Mouse (Mus musculus) spleen, postnatal 36 days (tissue): ENCODE results near the gene Pde11a.

ENCODE experiments used
- DNase-seq, 2 experiments: peaks; one replicate each; pipeline ENCODE4 v3.0.0; 2022; ENCODE audit warnings: low spot score in 2 of 2, mixed read lengths in 1 of 2

The Pde11a gene

GRCm38 (mm10) chr2:75959850-75960365, 378.7 kb downstream of the Pde11a start:
- no peak for DNase-seq

- no peak for DNase-seq
These were observed 379.3 kb downstream of the Pde11a start for GRCm38 (mm10) chr2:75959183-75959849.

- no peak for DNase-seq
These were observed 382.9 kb downstream of the Pde11a start for GRCm38 (mm10) chr2:75955709-75956108.

DNA sequence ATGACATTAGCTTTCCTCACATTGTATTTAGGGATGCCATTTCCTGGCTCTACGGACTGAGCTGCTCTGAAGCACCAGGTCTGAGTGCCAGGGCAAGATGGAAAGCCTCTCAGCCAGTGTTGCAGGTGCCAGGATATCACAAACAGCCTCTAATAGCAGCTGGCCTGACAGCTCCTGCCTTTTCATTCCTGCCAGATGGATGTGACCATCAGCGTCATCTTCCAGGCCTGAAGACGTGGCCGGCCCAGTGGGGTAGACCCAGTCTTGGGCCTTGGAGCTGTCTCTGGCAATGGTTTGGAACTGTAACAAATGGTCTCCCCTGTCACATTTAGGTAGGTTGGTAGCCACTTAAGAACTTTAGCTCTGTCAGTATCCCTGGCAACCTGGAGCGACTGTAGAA, 385.3 kb downstream of the Pde11a start:
- no peak for DNase-seq

DNA sequence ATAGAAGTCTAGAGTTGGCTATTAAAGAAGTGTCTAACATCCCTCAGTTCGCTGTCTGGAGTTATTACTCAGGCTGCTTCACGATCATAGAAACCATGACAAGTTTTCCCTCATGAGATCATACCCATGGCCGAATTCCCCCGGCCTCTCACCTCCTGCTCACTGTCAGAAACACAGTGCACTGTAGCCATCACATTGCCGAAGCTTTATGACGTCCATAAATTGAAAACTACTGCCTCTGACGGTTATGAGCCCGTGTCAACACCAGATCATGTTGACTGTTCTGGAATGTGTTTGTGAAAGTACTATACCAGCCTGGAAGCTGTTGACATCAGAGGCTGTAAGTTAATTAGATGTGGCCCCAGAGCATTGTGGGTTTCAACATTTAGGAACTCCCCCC, 387.9 kb downstream of the Pde11a start:
- no peak for DNase-seq
